Mouse (Mus musculus): ENCODE results near the gene Olfr73.
"Not testable (repeated sequence)": the region's sequence is repeated elsewhere in the genome, so short reads cannot be mapped to it uniquely, and the experiment has no call there.

- TF ChIP-seq CTCF, EP300 (IDR thresholded peaks at IDR 0.05; ENCODE audit: low read depth): not testable (repeated sequence)
These were observed 15.0 kb downstream of the Olfr73 start, which contains the start of gene Olfr1161 for GRCm38 (mm10) chr2:88022474-88022873.

All from heart, postnatal 0 days (tissue).